Mouse (Mus musculus) myocyte (in vitro differentiated cells): ENCODE measurements around the gene Tspan5.

Experiments used
- CEBPB ChIP-seq: IDR thresholded peaks from 2 replicates; pipeline ENCODE4 v1.6.1; 2011; ENCODE audit warnings: mild to moderate bottlenecking, moderate library complexity; ENCODE audit not compliant: poor library complexity, insufficient read depth, severe bottlenecking
- E2F4 ChIP-seq: IDR thresholded peaks from one replicate; pipeline ENCODE4 v1.6.1; 2011; ENCODE audit warnings: mild to moderate bottlenecking, control low read depth, moderate library complexity; ENCODE audit not compliant: insufficient read depth
- MAX ChIP-seq: IDR thresholded peaks from one replicate; pipeline ENCODE4 v1.6.1; 2011; ENCODE audit warnings: low read depth, mild to moderate bottlenecking, control low read depth
- MYOD1 ChIP-seq, 3 experiments: IDR thresholded peaks; one replicate each; pipeline ENCODE4 v1.6.1; 2011; ENCODE audit warnings: control low read depth in 2 of 3, low read depth in 2 of 3, mild to moderate bottlenecking in 2 of 3, moderate library complexity in 1 of 3; ENCODE audit not compliant: insufficient read length in 2 of 3, control insufficient read depth in 1 of 3
- MYOG ChIP-seq, 3 experiments: IDR thresholded peaks; one replicate each; pipeline ENCODE4 v1.6.1; 2011; ENCODE audit warnings: control low read depth in 2 of 3, low read depth in 2 of 3, mild to moderate bottlenecking in 2 of 3; ENCODE audit not compliant: insufficient read length in 2 of 3, control insufficient read depth in 1 of 3, insufficient read depth in 1 of 3
- POLR2A ChIP-seq: IDR thresholded peaks from one replicate; pipeline ENCODE4 v1.6.1; 2011; ENCODE audit warnings: low read depth, mild to moderate bottlenecking, control low read depth, moderate library complexity; ENCODE audit not compliant: insufficient read length
- POLR2AphosphoS2 ChIP-seq: IDR thresholded peaks from one replicate; pipeline ENCODE4 v1.6.1; 2011; ENCODE audit warnings: low read depth, control low read depth; ENCODE audit not compliant: insufficient read length
- REST ChIP-seq: IDR thresholded peaks from one replicate; pipeline ENCODE4 v1.6.1; 2011; ENCODE audit warnings: mild to moderate bottlenecking, control low read depth, moderate library complexity; ENCODE audit not compliant: insufficient read depth, insufficient read length
- SRF ChIP-seq: IDR thresholded peaks from one replicate; pipeline ENCODE4 v1.6.1; 2011; ENCODE audit warnings: low read depth; ENCODE audit not compliant: control insufficient read depth, insufficient read length
- TCF12 ChIP-seq: IDR thresholded peaks from one replicate; pipeline ENCODE4 v1.6.1; 2011; ENCODE audit warnings: mild to moderate bottlenecking, control low read depth; ENCODE audit not compliant: poor library complexity, insufficient read depth, severe bottlenecking
- USF1 ChIP-seq: IDR thresholded peaks from one replicate; pipeline ENCODE4 v1.6.1; 2011; ENCODE audit warnings: low read depth, mild to moderate bottlenecking, control low read depth, moderate library complexity

DNA sequence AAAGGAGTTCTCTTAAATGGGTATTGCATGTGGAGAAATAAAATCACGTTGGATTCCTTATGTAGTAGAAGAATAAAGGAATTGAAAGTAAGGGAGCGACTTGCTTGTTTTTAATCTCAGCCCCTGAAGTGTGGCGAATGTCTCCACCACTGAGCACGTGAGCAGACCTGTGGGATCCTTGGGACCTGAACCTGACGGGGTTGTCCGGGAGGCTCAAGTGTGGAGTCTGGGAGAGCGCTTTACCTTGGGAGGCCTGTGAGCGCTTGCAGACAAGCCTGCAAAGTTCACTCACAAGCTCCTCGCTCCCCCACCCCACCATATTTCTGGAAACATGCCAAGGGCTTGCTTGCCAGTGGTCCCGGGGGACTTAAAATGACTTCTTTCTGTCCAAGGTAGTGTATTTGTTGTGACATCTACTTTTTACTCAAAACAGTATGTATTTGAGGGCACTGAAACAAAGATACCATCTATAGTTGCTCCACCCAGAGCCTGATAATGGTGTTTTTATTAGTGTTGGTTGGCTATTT lies 147.8 kb downstream of the Tspan5 start:
- no peak for TF ChIP-seq TCF12
- no peak for TF ChIP-seq USF1
- TF ChIP-seq CEBPB: no peak
- no peak for TF ChIP-seq MYOG (IDR thresholded peaks at IDR 0.05; ENCODE audit: control insufficient read depth in 1 of 3, insufficient read depth in 1 of 3, insufficient read length in 2 of 3, low read depth in 2 of 3)
- no peak for TF ChIP-seq POLR2A
- TF ChIP-seq SRF: no peak
- no peak for TF ChIP-seq MAX
- no peak for TF ChIP-seq POLR2AphosphoS2
- TF ChIP-seq MYOD1 (IDR thresholded peaks at IDR 0.05; ENCODE audit: control insufficient read depth in 1 of 3, insufficient read length in 2 of 3, low read depth in 2 of 3): no peak
- TF ChIP-seq E2F4: no peak
- TF ChIP-seq REST: no peak
